Mouse (Mus musculus) liver, postnatal 0 days (tissue): Measurements from ENCODE around the gene 4933427D14Rik. TPM values are rescaled to one million over a fixed set of nuclear protein-coding genes. Genes with fewer than 3 reads are reported as not detected.

ENCODE experiments used
- ATAC-seq: fragments of 200-750 bp; cut with Nextera tagmentation; 2 replicates; pipeline ENCODE4 v1.8.0; 2017; ENCODE audit warnings: mild to moderate bottlenecking, moderate library complexity
- DNase-seq: peaks from one replicate; pipeline ENCODE4 v3.0.0-alpha.2; 2016
- H3K27ac ChIP-seq: fragments of 300-500 bp; sonication (generic); 2 replicates; pipeline ENCODE4 v1.5.1; 2014; ENCODE audit warnings: antibody characterized with exemption, moderate library complexity, mild to moderate bottlenecking, low read depth
- H3K27me3 ChIP-seq: fragments of 300-500 bp; sonication (generic); 2 replicates; pipeline ENCODE4 v1.6.1; 2014; ENCODE audit warnings: low read length, control low read depth, mixed read lengths; ENCODE audit not compliant: insufficient read depth
- H3K36me3 ChIP-seq: fragments of 300-500 bp; sonication (generic); replicated peaks from 2 replicates; pipeline ENCODE4 v1.6.1; 2014; ENCODE audit warnings: mild to moderate bottlenecking, control low read depth, low read length, moderate library complexity, mixed read lengths; ENCODE audit not compliant: insufficient read depth
- H3K4me1 ChIP-seq: fragments of 300-500 bp; sonication (generic); 2 replicates; pipeline ENCODE4 v1.6.1; 2014; ENCODE audit warnings: antibody characterized with exemption, mild to moderate bottlenecking, control low read depth; ENCODE audit not compliant: insufficient read depth
- H3K4me2 ChIP-seq: fragments of 300-500 bp; sonication (generic); 2 replicates; pipeline ENCODE4 v1.6.1; 2014; ENCODE audit warnings: low read depth, mild to moderate bottlenecking, low read length, moderate library complexity, mixed read lengths
- H3K4me3 ChIP-seq: fragments of 300-500 bp; sonication (generic); 2 replicates; pipeline ENCODE4 v1.5.1; 2014; ENCODE audit warnings: low read depth, low read length
- H3K9ac ChIP-seq: fragments of 300-500 bp; sonication (generic); replicated peaks from 2 replicates; pipeline ENCODE4 v1.6.1; 2014; ENCODE audit warnings: mild to moderate bottlenecking, moderate library complexity
- H3K9me3 ChIP-seq: fragments of 300-500 bp; sonication (generic); 2 replicates; pipeline ENCODE4 v1.6.1; 2016; ENCODE audit warnings: mild to moderate bottlenecking, control low read depth, low read length, mixed read lengths
- CTCF ChIP-seq: sonication (generic); IDR thresholded peaks from 2 replicates; pipeline ENCODE4 v1.5.1; 2016; ENCODE audit warnings: antibody characterized with exemption, low read depth
- EP300 ChIP-seq: IDR thresholded peaks from 2 replicates; pipeline ENCODE4 v1.6.1; 2016; ENCODE audit warnings: antibody characterized with exemption, low read depth, mild to moderate bottlenecking
- WGBS: fragments of 180-500 bp; shearing (Covaris S2); extraction: QIAGEN DNeasy Blood & Tissue Kit; methylation state at CpG from one replicate; pipeline ENCODE4 v1.1.7; 2014; ENCODE audit not compliant: insufficient replicate concordance; 5-methylcytosine and 5-hydroxymethylcytosine counted together
- polyA plus RNA-seq: library from polyadenylated mRNA; unstranded; fragments of >200 nt; fragmentation: Nextera tagmentation; extraction: Ambion mirVana; gene quantifications from 2 replicates; pipeline ENCODE4 v1.2.1, GENCODE M21; 2015

The 4933427D14Rik gene
- polyA plus RNA-seq, 1 experiment from 2014 or later, result 1.7 TPM

GRCm38 (mm10) chr11:72232991-72233390 is 25.7 kb upstream of the 4933427D14Rik start:
- no peak overlapping the region for H3K4me2 ChIP-seq
- no peaks in the 10 kb centered on the region for H3K36me3 ChIP-seq
- H3K27ac ChIP-seq, result no peak overlapping the region
- no peak overlapping the region for H3K4me3 ChIP-seq
- H3K4me1 ChIP-seq, result no peaks in the 10 kb centered on the region
- H3K27me3 ChIP-seq, result 0 out of 2 replicates have a peak, but pooled peaks cover 8% of the 10 kb centered on the region
- H3K9ac ChIP-seq, result no peak overlapping the region
- DNase-seq (no peak), ATAC-seq (no peak)
- WGBS, result 72% methylated on average over 1 of the region's 1 CpGs
- no peaks in the 10 kb centered on the region for H3K9me3 ChIP-seq
- no peak for TF ChIP-seq EP300
- TF ChIP-seq CTCF, result no peak

- ATAC-seq (no peak), DNase-seq (no peak)
- TF ChIP-seq CTCF (no peak), EP300 (no peak)
- no peaks in the 10 kb centered on the region for H3K9me3 ChIP-seq
- H3K27me3 ChIP-seq, result 0 out of 2 replicates have a peak, but pooled peaks cover 8% of the 10 kb centered on the region
- no peak overlapping the region for H3K9ac ChIP-seq
- H3K4me2 ChIP-seq, result no peak overlapping the region
- no peak overlapping the region for H3K4me3 ChIP-seq
- 70% methylated on average over 7 of the region's 7 CpGs for WGBS
- no peak overlapping the region for H3K27ac ChIP-seq
- H3K36me3 ChIP-seq, result no peaks in the 10 kb centered on the region
- no peaks in the 10 kb centered on the region for H3K4me1 ChIP-seq
Measured at GRCm38 (mm10) chr11:72232068-72232467, 24.8 kb upstream of the 4933427D14Rik start.

- Histone ChIP-seq H3K4me1 (no peaks in the 10 kb centered on the region), H3K27me3 (0 out of 2 replicates have a peak, but pooled peaks cover 8% of the 10 kb centered on the region), H3K4me2 (no peak overlapping the region), H3K36me3 (no peaks in the 10 kb centered on the region), H3K27ac (no peak overlapping the region), H3K4me3 (no peak overlapping the region), H3K9ac (no peak overlapping the region), H3K9me3 (no peaks in the 10 kb centered on the region)
- WGBS, result 83% methylated on average over 4 of the region's 4 CpGs
- TF ChIP-seq EP300 (no peak), CTCF (no peak)
- DNase-seq, result no peak
- no peak for ATAC-seq
Measured at GRCm38 (mm10) chr11:72228513-72228912, 21.3 kb upstream of the 4933427D14Rik start.

GRCm38 (mm10) chr11:72226901-72227300 is 19.6 kb upstream of the 4933427D14Rik start:
- no peaks in the 10 kb centered on the region for H3K4me1 ChIP-seq
- no peaks in the 10 kb centered on the region for H3K9me3 ChIP-seq
- no peak for TF ChIP-seq EP300
- TF ChIP-seq CTCF, result no peak
- DNase-seq, result no peak
- no peak overlapping the region for H3K4me2 ChIP-seq
- 0 out of 2 replicates have a peak, but pooled peaks cover 8% of the 10 kb centered on the region for H3K27me3 ChIP-seq
- ATAC-seq, result no peak
- H3K4me3 ChIP-seq, result no peak overlapping the region
- WGBS, result 68% methylated on average over 6 of the region's 6 CpGs
- H3K36me3 ChIP-seq, result no peaks in the 10 kb centered on the region
- H3K9ac ChIP-seq, result no peak overlapping the region
- no peak overlapping the region for H3K27ac ChIP-seq

GRCm38 (mm10) chr11:72226020-72226791 is 18.9 kb upstream of the 4933427D14Rik start:
- no peaks in the 10 kb centered on the region for H3K36me3 ChIP-seq
- no peaks in the 10 kb centered on the region for H3K4me1 ChIP-seq
- H3K27ac ChIP-seq, result no peak overlapping the region
- DNase-seq (no peak), ATAC-seq (no peak)
- H3K9me3 ChIP-seq, result no peaks in the 10 kb centered on the region
- H3K4me3 ChIP-seq, result no peak overlapping the region
- no peak overlapping the region for H3K4me2 ChIP-seq
- 74% methylated on average over 10 of the region's 10 CpGs for WGBS
- H3K9ac ChIP-seq, result no peak overlapping the region
- H3K27me3 ChIP-seq, result 0 out of 2 replicates have a peak, but pooled peaks cover 8% of the 10 kb centered on the region
- TF ChIP-seq CTCF, result no peak
- TF ChIP-seq EP300, result no peak

- Histone ChIP-seq H3K4me3 (no peak overlapping the region), H3K4me1 (no peaks in the 10 kb centered on the region), H3K4me2 (no peak overlapping the region), H3K27me3 (0 out of 2 replicates have a peak, but pooled peaks cover 4% of the 10 kb centered on the region), H3K9ac (no peak overlapping the region), H3K27ac (no peak overlapping the region), H3K36me3 (no peaks in the 10 kb centered on the region), H3K9me3 (no peaks in the 10 kb centered on the region)
- peak; percentile 92 for TF ChIP-seq CTCF
- no peak for TF ChIP-seq EP300
- peak; percentile 75 for DNase-seq
- 7% methylated on average over 5 of the region's 5 CpGs for WGBS
- ATAC-seq, result no peak
Measured at GRCm38 (mm10) chr11:72224865-72225264, 17.6 kb upstream of the 4933427D14Rik start.
